ENCODE assay signal across 9 mouse cellular contexts in genomic region chr11:97695712-97696401, GRCm38 (mm10). TPM values are rescaled to one million over a fixed set of nuclear protein-coding genes. Genes with fewer than 3 reads are reported as not detected.
DNase-seq lines count a peak whose midpoint lies in the region; ATAC-seq lines count a peak whose summit lies in the region.
"Had no signal": no experiment of that assay in that cellular context is flagged by ENCODE, and none has a peak within 500 bp of the region (broad histone marks: within the 10 kb centered on the region; RNA-seq: fewer than 3 reads in every experiment).

No protein-coding gene starts in this region.

- WGBS in neural tube, embryonic 11.5 days, result 34% methylated on average over 9 of the region's 9 CpGs
- WGBS in intestine, embryonic 16.5 days, result 43% methylated on average over 9 of the region's 9 CpGs
- WGBS in stomach, embryonic 15.5 days, result 45% methylated on average over 9 of the region's 9 CpGs

- H3K9me3 ChIP-seq in neural tube, embryonic 11.5 days (ENCODE audit: control insufficient read depth, low read length), result no peaks in the 10 kb centered on the region
- no peaks in the 10 kb centered on the region for H3K9me3 ChIP-seq in intestine, embryonic 16.5 days (ENCODE audit: control insufficient read depth, low read length)
- H3K9me3 ChIP-seq in stomach, embryonic 15.5 days, result no peaks in the 10 kb centered on the region

- intact Hi-C loops in heart, postnatal 14 days (cut with DNase I), result no loop called here

- peaks cover 7% of the 10 kb centered on the region for H3K36me3 ChIP-seq in neural tube, embryonic 11.5 days (ENCODE audit: control insufficient read depth, insufficient read depth, low read length)
- H3K36me3 ChIP-seq in intestine, embryonic 16.5 days (ENCODE audit: control insufficient read depth, insufficient read depth, low read length), result peaks cover 10% of the 10 kb centered on the region
- peaks cover 14% of the 10 kb centered on the region for H3K36me3 ChIP-seq in stomach, embryonic 15.5 days

- no peaks in the 10 kb centered on the region for H3K27me3 ChIP-seq in neural tube, embryonic 11.5 days (ENCODE audit: control insufficient read depth, insufficient read depth, low read length)
- H3K27me3 ChIP-seq in intestine, embryonic 16.5 days (replicated peaks; ENCODE audit: control insufficient read depth, insufficient read depth, low read length), result no peaks in the 10 kb centered on the region
- H3K27me3 ChIP-seq in stomach, embryonic 15.5 days (replicated peaks), result no peaks in the 10 kb centered on the region

- peak; percentile 87 for DNase-seq in heart, adult 11 months
- DNase-seq in heart, postnatal 14 days, result no peak
- DNase-seq in neural tube, embryonic 11.5 days (ENCODE audit: low spot score), result no peak
- DNase-seq in neural tube, embryonic 10.5 days (ENCODE audit: extremely low spot score, low spot score), result no peak
- DNase-seq in cerebellum, postnatal 4 days (ENCODE audit: low spot score in 2 of 2), result no peak
- no peak for DNase-seq in gastrocnemius, adult 8-10 months (ENCODE audit: low spot score in 2 of 2)

- peak overlapping the region; percentile 18; the same call in 1 of the 2 replicates for H3K9ac ChIP-seq in neural tube, embryonic 11.5 days (ENCODE audit: low read length)
- H3K9ac ChIP-seq in intestine, embryonic 16.5 days (ENCODE audit: low read depth, low read length), result peak overlapping the region; percentile 30
- no peak overlapping the region; the same call in 1 of the 2 replicates for H3K9ac ChIP-seq in stomach, embryonic 15.5 days

- no peak for ATAC-seq in neural tube, embryonic 11.5 days (ENCODE audit: insufficient read depth, low FRiP score, low TSS enrichment)
- no peak for ATAC-seq in intestine, embryonic 16.5 days
- ATAC-seq in stomach, embryonic 15.5 days (ENCODE audit: insufficient read depth, low FRiP score, low read depth), result no peak

- no peak overlapping the region for H3K27ac ChIP-seq in neural tube, embryonic 11.5 days (ENCODE audit: low read depth, low read length)
- peak overlapping the region; percentile 88 for H3K27ac ChIP-seq in intestine, embryonic 16.5 days (ENCODE audit: low read length)
- peak overlapping the region; percentile 76 for H3K27ac ChIP-seq in stomach, embryonic 15.5 days

- peak overlapping the region; percentile 6; the same call in 1 of the 2 replicates for H3K4me3 ChIP-seq in neural tube, embryonic 11.5 days (ENCODE audit: low read depth, low read length)
- peak overlapping the region; percentile 15; the same call in 1 of the 2 replicates for H3K4me3 ChIP-seq in intestine, embryonic 16.5 days (ENCODE audit: low read length)
- 0 out of 2 replicates have a peak overlapping the region, but pooled peaks have one; percentile 1 for H3K4me3 ChIP-seq in stomach, embryonic 15.5 days (replicated peaks)
- H3K4me3 ChIP-seq: myocyte had no signal

- peaks cover 43% of the 10 kb centered on the region for H3K4me1 ChIP-seq in neural tube, embryonic 11.5 days (ENCODE audit: control insufficient read depth, insufficient read depth, low read length)
- H3K4me1 ChIP-seq in intestine, embryonic 16.5 days (ENCODE audit: control insufficient read depth, insufficient read depth, low read length), result peaks cover 49% of the 10 kb centered on the region
- peaks cover 42% of the 10 kb centered on the region for H3K4me1 ChIP-seq in stomach, embryonic 15.5 days

- peak overlapping the region; percentile 17 for H3K4me2 ChIP-seq in neural tube, embryonic 11.5 days (ENCODE audit: low read depth)
- peak overlapping the region; percentile 37 for H3K4me2 ChIP-seq in intestine, embryonic 16.5 days (ENCODE audit: low read depth, low read length)
- H3K4me2 ChIP-seq in stomach, embryonic 15.5 days, result peak overlapping the region; percentile 24

RNA-seq across cellular contexts. Expression of gene Pcgf2, which starts 4.4 kb away (rescaled TPM):
- total RNA-seq in heart, postnatal 14 days (2021), result 10 to 100 TPM; 11.1 to 12.9 TPM
- polyA plus RNA-seq in neural tube, embryonic 11.5 days (2014; fragmentation: Nextera tagmentation; extraction: Ambion mirVana), result 17.5 and 17.8 TPM in 2 replicates
- polyA plus RNA-seq in intestine, embryonic 16.5 days (2015; fragmentation: Nextera tagmentation; extraction: Ambion mirVana), result 11.9 and 12.1 TPM in 2 replicates
- 12.1 and 13.6 TPM in 2 replicates for polyA plus RNA-seq in stomach, embryonic 15.5 days (2015; fragmentation: Nextera tagmentation; extraction: Ambion mirVana)
- 1 to 10 TPM; 1.2 to 2.7 (median 1.5) TPM for total RNA-seq in gastrocnemius, adult 8-10 months (2022)

RNA-seq across cellular contexts. Expression of gene Psmb3, which starts 7.3 kb away (rescaled TPM):
- total RNA-seq in heart, postnatal 14 days (2021), result 100 to 1,000 TPM; 161 to 169 TPM
- polyA plus RNA-seq in neural tube, embryonic 11.5 days (2014; fragmentation: Nextera tagmentation; extraction: Ambion mirVana), result 545 and 553 TPM in 2 replicates
- polyA plus RNA-seq in intestine, embryonic 16.5 days (2015; fragmentation: Nextera tagmentation; extraction: Ambion mirVana), result 419 and 429 TPM in 2 replicates
- polyA plus RNA-seq in stomach, embryonic 15.5 days (2015; fragmentation: Nextera tagmentation; extraction: Ambion mirVana), result 396 and 424 TPM in 2 replicates
- 100 to 1,000 TPM; 164 to 175 (median 171) TPM for total RNA-seq in gastrocnemius, adult 8-10 months (2022)

RNA-seq across cellular contexts. Expression of gene Cisd3, which starts 10.2 kb away (rescaled TPM):
- total RNA-seq in heart, postnatal 14 days (2021), result 100 to 1,000 TPM; 146 to 147 TPM
- polyA plus RNA-seq in neural tube, embryonic 11.5 days (2014; fragmentation: Nextera tagmentation; extraction: Ambion mirVana), result 20.2 and 21.1 TPM in 2 replicates
- 120 and 135 TPM in 2 replicates for polyA plus RNA-seq in intestine, embryonic 16.5 days (2015; fragmentation: Nextera tagmentation; extraction: Ambion mirVana)
- polyA plus RNA-seq in stomach, embryonic 15.5 days (2015; fragmentation: Nextera tagmentation; extraction: Ambion mirVana), result 37.2 and 40.7 TPM in 2 replicates
- total RNA-seq in gastrocnemius, adult 8-10 months (2022), result 100 to 1,000 TPM; 102 to 119 (median 105) TPM

RNA-seq across cellular contexts. Expression of gene Mllt6, which starts 32.6 kb away (rescaled TPM):
- 10 to 100 TPM; 58.1 to 61.7 TPM for total RNA-seq in heart, postnatal 14 days (2021)
- 3.9 and 4.5 TPM in 2 replicates for polyA plus RNA-seq in neural tube, embryonic 11.5 days (2014; fragmentation: Nextera tagmentation; extraction: Ambion mirVana)
- polyA plus RNA-seq in intestine, embryonic 16.5 days (2015; fragmentation: Nextera tagmentation; extraction: Ambion mirVana), result 2.2 and 2.6 TPM in 2 replicates
- 2.2 TPM in 2 replicates for polyA plus RNA-seq in stomach, embryonic 15.5 days (2015; fragmentation: Nextera tagmentation; extraction: Ambion mirVana)
- 10 to 100 TPM; 45.5 to 63.7 (median 51.7) TPM for total RNA-seq in gastrocnemius, adult 8-10 months (2022)

RNA-seq across cellular contexts. Expression of gene Pip4k2b, which starts 48.6 kb away (rescaled TPM):
- 10 to 100 TPM; 20.7 to 22.6 TPM for total RNA-seq in heart, postnatal 14 days (2021)
- polyA plus RNA-seq in neural tube, embryonic 11.5 days (2014; fragmentation: Nextera tagmentation; extraction: Ambion mirVana), result 2.0 and 2.8 TPM in 2 replicates
- 0.71 and 0.86 TPM in 2 replicates for polyA plus RNA-seq in intestine, embryonic 16.5 days (2015; fragmentation: Nextera tagmentation; extraction: Ambion mirVana)
- polyA plus RNA-seq in stomach, embryonic 15.5 days (2015; fragmentation: Nextera tagmentation; extraction: Ambion mirVana), result 1.4 and 1.5 TPM in 2 replicates
- 10 to 100 TPM; 68.1 to 81.6 (median 73.1) TPM for total RNA-seq in gastrocnemius, adult 8-10 months (2022)
